Mouse (Mus musculus) kidney, adult 9 months (tissue): ENCODE data around the gene Gins1.
A peak's percentile ranks its signal among the peaks of the same experiment; 100 is the strongest.
"Not testable (repeated sequence)": the region's sequence is repeated elsewhere in the genome, so short reads cannot be mapped to it uniquely, and the experiment has no call there.

Experiments
- DNase-seq: peaks from one replicate; pipeline ENCODE4 v3.0.0; 2022

Gins1 gene

GRCm38 (mm10) chr2:150910295-150910881 lies 5.2 kb downstream of the Gins1 start:
- DNase-seq: no peak

GRCm38 (mm10) chr2:150914781-150915515 lies 9.7 kb downstream of the Gins1 start:
- no peak for DNase-seq

GRCm38 (mm10) chr2:150915786-150916185 lies 10.6 kb downstream of the Gins1 start:
- DNase-seq: no peak

GRCm38 (mm10) chr2:150918720-150919119 lies 13.5 kb downstream of the Gins1 start:
- DNase-seq: no peak

GRCm38 (mm10) chr2:150920543-150920942 lies 15.3 kb downstream of the Gins1 start:
- no peak for DNase-seq

GRCm38 (mm10) chr2:150921697-150922096 lies 16.5 kb downstream of the Gins1 start:
- DNase-seq: no peak

- no peak for DNase-seq
Measured at GRCm38 (mm10) chr2:150922165-150922564, 17.0 kb downstream of the Gins1 start.

GRCm38 (mm10) chr2:150923026-150923425 lies 17.8 kb downstream of the Gins1 start:
- no peak for DNase-seq

- no peak for DNase-seq
Measured at GRCm38 (mm10) chr2:150923505-150923904, 18.3 kb downstream of the Gins1 start.

- peak; percentile 71 for DNase-seq
Measured at GRCm38 (mm10) chr2:150927038-150927720, 22.0 kb downstream of the Gins1 start.

GRCm38 (mm10) chr2:150929156-150929555 lies 24.0 kb downstream of the Gins1 start:
- no peak for DNase-seq

- DNase-seq: no peak
Measured at GRCm38 (mm10) chr2:150930806-150931205, 25.6 kb downstream of the Gins1 start.

- no peak for DNase-seq
Measured at GRCm38 (mm10) chr2:150933482-150933881, 28.3 kb downstream of the Gins1 start.

GRCm38 (mm10) chr2:150934659-150935058 lies 29.5 kb downstream of the Gins1 start:
- no peak for DNase-seq

- no peak for DNase-seq
Measured at GRCm38 (mm10) chr2:150944017-150944416, 38.8 kb downstream of the Gins1 start.

- DNase-seq: not testable (repeated sequence)
Measured at GRCm38 (mm10) chr2:150947341-150947740, 42.1 kb downstream of the Gins1 start.

GRCm38 (mm10) chr2:150947880-150948611 lies 42.8 kb downstream of the Gins1 start:
- not testable (repeated sequence) for DNase-seq

GRCm38 (mm10) chr2:150948786-150949185 lies 43.6 kb downstream of the Gins1 start:
- DNase-seq: no peak

- no peak for DNase-seq
Measured at GRCm38 (mm10) chr2:150949652-150950051, 44.5 kb downstream of the Gins1 start.

- no peak for DNase-seq
Measured at GRCm38 (mm10) chr2:150950056-150950455, 44.9 kb downstream of the Gins1 start.

- DNase-seq: no peak
Measured at GRCm38 (mm10) chr2:150951201-150951600, 46.0 kb downstream of the Gins1 start.

GRCm38 (mm10) chr2:150955859-150956258 lies 50.7 kb downstream of the Gins1 start:
- no peak for DNase-seq

- DNase-seq: no peak
Measured at GRCm38 (mm10) chr2:150959521-150959920, 54.3 kb downstream of the Gins1 start.
